Comparison of ENCODE assay signal across 28 mouse cellular contexts in genomic region chr3:121638241-121638640, GRCm38 (mm10). TPM values are rescaled to one million over a fixed set of nuclear protein-coding genes. Genes with fewer than 3 reads are reported as not detected.
DNase-seq lines count a peak whose midpoint lies in the region; ATAC-seq and TF ChIP-seq lines count a peak whose summit lies in the region.
"Had no signal": no experiment of that assay in that cellular context is flagged by ENCODE, and none has a peak within 500 bp of the region (broad histone marks: within the 10 kb centered on the region; RNA-seq: fewer than 3 reads in every experiment).

No protein-coding gene starts in this region.

- no peak overlapping the region for H3K9ac ChIP-seq in kidney, embryonic 14.5 days (ENCODE audit: low read depth, low read length)
- H3K9ac ChIP-seq in kidney, embryonic 16.5 days (replicated peaks; ENCODE audit: low read length): no peak overlapping the region
- H3K9ac ChIP-seq in hindbrain, embryonic 16.5 days (ENCODE audit: low read depth, low read length): no peak overlapping the region
- H3K9ac ChIP-seq: embryonic facial prominence, embryonic 13.5 days; forebrain, embryonic 15.5 days; heart, embryonic 15.5 days; hindbrain, embryonic 15.5 days had no signal

- no peak overlapping the region for H3K4me2 ChIP-seq in kidney, embryonic 14.5 days (replicated peaks; ENCODE audit: low read depth, low read length)
- no peak overlapping the region for H3K4me2 ChIP-seq in kidney, embryonic 16.5 days (replicated peaks; ENCODE audit: low read depth, low read length)
- H3K4me2 ChIP-seq in hindbrain, embryonic 16.5 days (ENCODE audit: low read length): no peak overlapping the region
- H3K4me2 ChIP-seq: embryonic facial prominence, embryonic 13.5 days; forebrain, embryonic 15.5 days; heart, embryonic 11.5 days; heart, embryonic 15.5 days; hindbrain, embryonic 15.5 days had no signal

- H3K4me1 ChIP-seq in kidney, embryonic 14.5 days (ENCODE audit: control insufficient read depth, insufficient read depth, low read length): no peaks in the 10 kb centered on the region
- H3K4me1 ChIP-seq in bone marrow, adult 2 months (ENCODE audit: control insufficient read depth, insufficient read depth, low read length): peaks cover 2% of the 10 kb centered on the region
- H3K4me1 ChIP-seq in kidney, embryonic 16.5 days (ENCODE audit: insufficient read depth, low read length): peaks cover 21% of the 10 kb centered on the region
- 0 out of 2 replicates have a peak, but pooled peaks cover 18% of the 10 kb centered on the region for H3K4me1 ChIP-seq in hindbrain, embryonic 10.5 days (replicated peaks)
- no peaks in the 10 kb centered on the region; the same call in 1 of the 2 replicates for H3K4me1 ChIP-seq in hindbrain, embryonic 16.5 days (ENCODE audit: control insufficient read depth, insufficient read depth, low read depth, low read length)
- H3K4me1 ChIP-seq: forebrain, embryonic 15.5 days; hindbrain, embryonic 15.5 days had no signal

- peak overlapping the region; percentile 81; the same call in 1 of the 2 replicates for H3K27ac ChIP-seq in kidney, embryonic 14.5 days (ENCODE audit: low read depth, low read length)
- peak overlapping the region; percentile 63; the same call in 1 of the 2 replicates for H3K27ac ChIP-seq in bone marrow, adult 2 months (ENCODE audit: control insufficient read depth, insufficient read depth, low read depth, low read length, poor library complexity)
- H3K27ac ChIP-seq in kidney, embryonic 16.5 days (ENCODE audit: low read length): peak overlapping the region; percentile 73
- H3K27ac ChIP-seq in hindbrain, embryonic 10.5 days: no peak overlapping the region
- H3K27ac ChIP-seq in hindbrain, embryonic 16.5 days (ENCODE audit: low read depth, low read length): no peak overlapping the region
- H3K27ac ChIP-seq: embryonic facial prominence, embryonic 13.5 days; forebrain, embryonic 10.5 days; forebrain, embryonic 15.5 days; heart, adult 2 months; heart, embryonic 15.5 days; hindbrain, embryonic 15.5 days had no signal

- H3K27me3 ChIP-seq in kidney, embryonic 14.5 days (ENCODE audit: control insufficient read depth, insufficient read depth, low read length): no peaks in the 10 kb centered on the region
- no peaks in the 10 kb centered on the region for H3K27me3 ChIP-seq in kidney, embryonic 16.5 days (ENCODE audit: insufficient read depth, low read length)
- no peaks in the 10 kb centered on the region; the same call in 1 of the 2 replicates for H3K27me3 ChIP-seq in hindbrain, embryonic 10.5 days (ENCODE audit: insufficient read depth, poor library complexity, severe bottlenecking)
- no peaks in the 10 kb centered on the region for H3K27me3 ChIP-seq in hindbrain, embryonic 16.5 days (replicated peaks; ENCODE audit: control insufficient read depth, insufficient read depth, low read length)
- H3K27me3 ChIP-seq: embryonic facial prominence, embryonic 13.5 days; forebrain, embryonic 15.5 days; heart, embryonic 15.5 days; hindbrain, embryonic 15.5 days had no signal

- H3K4me3 ChIP-seq in kidney, embryonic 14.5 days (ENCODE audit: low read length): no peak overlapping the region
- no peak overlapping the region for H3K4me3 ChIP-seq in bone marrow, adult 2 months (replicated peaks; ENCODE audit: control insufficient read depth, low read depth, low read length)
- no peak overlapping the region for H3K4me3 ChIP-seq in kidney, embryonic 16.5 days (ENCODE audit: low read length)
- H3K4me3 ChIP-seq in hindbrain, embryonic 10.5 days: no peak overlapping the region
- H3K4me3 ChIP-seq in hindbrain, embryonic 16.5 days (ENCODE audit: low read length): no peak overlapping the region
- H3K4me3 ChIP-seq: embryonic facial prominence, embryonic 13.5 days; erythroblast, embryonic 14.5 days; forebrain, embryonic 10.5 days; forebrain, embryonic 15.5 days; heart, adult 2 months; heart, embryonic 15.5 days; hindbrain, embryonic 15.5 days had no signal

- no peak for TF ChIP-seq CTCF in bone marrow, adult 2 months (IDR thresholded peaks at IDR 0.05; ENCODE audit: control insufficient read depth, insufficient read depth, low read length)

- no peaks in the 10 kb centered on the region for H3K9me3 ChIP-seq in kidney, embryonic 14.5 days (ENCODE audit: control insufficient read depth, low read length)
- no peaks in the 10 kb centered on the region for H3K9me3 ChIP-seq in kidney, embryonic 16.5 days (ENCODE audit: low read length)
- no peaks in the 10 kb centered on the region for H3K9me3 ChIP-seq in hindbrain, embryonic 10.5 days
- no peaks in the 10 kb centered on the region for H3K9me3 ChIP-seq in hindbrain, embryonic 16.5 days (ENCODE audit: control insufficient read depth, low read length)
- H3K9me3 ChIP-seq: embryonic facial prominence, embryonic 13.5 days; forebrain, embryonic 10.5 days; forebrain, embryonic 15.5 days; heart, embryonic 15.5 days; hindbrain, embryonic 15.5 days had no signal

- peak; percentile 86 for DNase-seq in heart, adult 11 months
- DNase-seq in heart, postnatal 10 days: no peak
- DNase-seq in kidney, postnatal 25 days: no peak
- no peak for DNase-seq in hindbrain, embryonic 10.5 days (ENCODE audit: low spot score)
- DNase-seq: adrenal gland, postnatal 10 days; cerebellum, adult 11-12 months; cerebellum, adult 9-10 months; cerebellum, postnatal 25 days; gastrocnemius, postnatal 36 days; heart, adult 2 months had no signal

- no peak for TF ChIP-seq POLR2A in bone marrow, adult 2 months (IDR thresholded peaks at IDR 0.05; ENCODE audit: borderline replicate concordance, control insufficient read depth, low read depth, low read length)

- no peaks in the 10 kb centered on the region for H3K36me3 ChIP-seq in kidney, embryonic 14.5 days (ENCODE audit: control insufficient read depth, insufficient read depth, low read length)
- H3K36me3 ChIP-seq in kidney, embryonic 16.5 days (ENCODE audit: insufficient read depth, low read length): no peaks in the 10 kb centered on the region
- no peaks in the 10 kb centered on the region for H3K36me3 ChIP-seq in hindbrain, embryonic 10.5 days
- H3K36me3 ChIP-seq in hindbrain, embryonic 16.5 days (ENCODE audit: control insufficient read depth, insufficient read depth, low read length): no peaks in the 10 kb centered on the region
- H3K36me3 ChIP-seq: embryonic facial prominence, embryonic 13.5 days; forebrain, embryonic 10.5 days; forebrain, embryonic 15.5 days; heart, embryonic 15.5 days; hindbrain, embryonic 15.5 days had no signal

- intact Hi-C loops in heart, postnatal 10 days (cut with DNase I): loop anchor here (5.0 kb wide), 1 partner anchor 124 kb away; no protein-coding TSS in a partner anchor

- WGBS in kidney, embryonic 14.5 days: 67% methylated on average over 3 of the region's 3 CpGs
- 85% methylated on average over 3 of the region's 3 CpGs for WGBS in bone marrow, adult 2 months
- 61% methylated on average over 3 of the region's 3 CpGs for WGBS in kidney, embryonic 16.5 days
- 87% methylated on average over 3 of the region's 3 CpGs for WGBS in hindbrain, embryonic 10.5 days
- WGBS in hindbrain, embryonic 16.5 days: 84% methylated on average over 3 of the region's 3 CpGs

- peak; percentile 41 for ATAC-seq in kidney, embryonic 14.5 days (ENCODE audit: low FRiP score, low TSS enrichment)
- peak; percentile 62; the same call in 1 of the 2 replicates for ATAC-seq in kidney, embryonic 16.5 days (ENCODE audit: low FRiP score, low TSS enrichment)
- no peak for ATAC-seq in hindbrain, embryonic 16.5 days
- ATAC-seq: forebrain, embryonic 15.5 days had no signal

RNA-seq across cellular contexts. Expression of gene 4930432M17Rik, which starts 32.3 kb away (rescaled TPM):
- total RNA-seq in heart, postnatal 10 days (2021): not detected
- not detected in 2 replicates for polyA plus RNA-seq in kidney, embryonic 14.5 days (2014; fragmentation: Nextera tagmentation; extraction: Ambion mirVana)
- not detected in 2 replicates for polyA plus RNA-seq in bone marrow, adult 2 months (2011; ENCODE audit: insufficient read depth, insufficient read length, low replicate concordance, missing spikeins)
- polyA plus RNA-seq in kidney, embryonic 16.5 days (2015; fragmentation: Nextera tagmentation; extraction: Ambion mirVana): not detected in 2 replicates
- polyA plus RNA-seq in hindbrain, embryonic 10.5 days (2016; fragmentation: Nextera tagmentation; extraction: Ambion mirVana): not detected in 2 replicates
- polyA plus RNA-seq in hindbrain, embryonic 16.5 days (2015; fragmentation: Nextera tagmentation; extraction: Ambion mirVana): not detected in 2 replicates
- total RNA-seq: adrenal gland, postnatal 10 days; adrenal gland, postnatal 4 days; gastrocnemius, adult 8-10 months; gastrocnemius, postnatal 36 days; heart, adult 2 months; heart, postnatal 25 days; MEL had no signal
- polyA plus RNA-seq: C2C12; cortical plate, adult 2 months; embryonic facial prominence, embryonic 13.5 days; erythroblast, embryonic 14.5 days; forebrain, embryonic 10.5 days; forebrain, embryonic 15.5 days; heart, adult 2 months; heart, embryonic 11.5 days; heart, embryonic 15.5 days; hindbrain, embryonic 11.5 days; hindbrain, embryonic 15.5 days had no signal

Comparison
In these comparisons a context has a peak if more than half of its experiments do, and no peak if none do; other contexts are left out.
1. H3K27ac ChIP-seq: peak in kidney, embryonic 14.5 days (single experiment), bone marrow, adult 2 months (single experiment) and kidney, embryonic 16.5 days (single experiment); none in hindbrain, embryonic 10.5 days (single experiment) and hindbrain, embryonic 16.5 days (single experiment).